Mouse (Mus musculus) lung, postnatal 0 days (tissue): Measurements from ENCODE around the gene Gna11. TPM values are rescaled to one million over a fixed set of nuclear protein-coding genes. Genes with fewer than 3 reads are reported as not detected.

Experiments
- ATAC-seq: fragments of 200-750 bp; cut with Nextera tagmentation; 2 replicates; pipeline ENCODE4 v1.8.0; 2017; ENCODE audit warnings: moderate library complexity
- DNase-seq: peaks from one replicate; pipeline ENCODE4 v3.0.0-alpha.2; 2016; ENCODE audit warnings: low spot score
- H3K27ac ChIP-seq: fragments of 300-500 bp; sonication (generic); 2 replicates; pipeline ENCODE4 v1.5.1; 2014; ENCODE audit warnings: antibody characterized with exemption, mild to moderate bottlenecking, low read length, mixed read lengths
- H3K27me3 ChIP-seq: fragments of 300-500 bp; sonication (generic); replicated peaks from 2 replicates; pipeline ENCODE4 v1.6.1; 2014; ENCODE audit warnings: low read length, mixed read lengths; ENCODE audit not compliant: insufficient read depth
- H3K36me3 ChIP-seq: fragments of 300-500 bp; sonication (generic); 2 replicates; pipeline ENCODE4 v1.6.1; 2014; ENCODE audit warnings: low read length, mixed read lengths; ENCODE audit not compliant: insufficient read depth
- H3K4me1 ChIP-seq: fragments of 300-500 bp; sonication (generic); 2 replicates; pipeline ENCODE4 v1.6.1; 2014; ENCODE audit warnings: antibody characterized with exemption, low read depth, low read length, mixed read lengths; ENCODE audit not compliant: insufficient read depth
- H3K4me2 ChIP-seq: fragments of 300-500 bp; sonication (generic); replicated peaks from 2 replicates; pipeline ENCODE4 v1.6.1; 2014; ENCODE audit warnings: low read depth, mild to moderate bottlenecking, low read length, moderate library complexity, mixed read lengths
- H3K4me3 ChIP-seq: fragments of 300-500 bp; sonication (generic); 2 replicates; pipeline ENCODE4 v1.5.1; 2014; ENCODE audit warnings: low read depth, low read length
- H3K9ac ChIP-seq: fragments of 300-500 bp; sonication (generic); replicated peaks from 2 replicates; pipeline ENCODE4 v1.6.1; 2014; ENCODE audit warnings: low read depth, mild to moderate bottlenecking
- H3K9me3 ChIP-seq: fragments of 300-500 bp; sonication (generic); 2 replicates; pipeline ENCODE4 v1.6.1; 2016; ENCODE audit warnings: low read length, mixed read lengths
- CTCF ChIP-seq: IDR thresholded peaks from 2 replicates; pipeline ENCODE4 v1.5.1; 2016; ENCODE audit warnings: antibody characterized with exemption, mild to moderate bottlenecking
- EP300 ChIP-seq: IDR thresholded peaks from 2 replicates; pipeline ENCODE4 v1.6.1; 2016; ENCODE audit warnings: antibody characterized with exemption, mild to moderate bottlenecking, control low read depth
- WGBS: fragments of 180-500 bp; shearing (Covaris S2); extraction: QIAGEN DNeasy Blood & Tissue Kit; methylation state at CpG from one replicate; pipeline ENCODE4 v1.1.7; 2014; 5-methylcytosine and 5-hydroxymethylcytosine counted together
- polyA plus RNA-seq: library from polyadenylated mRNA; unstranded; fragments of >200 nt; fragmentation: Nextera tagmentation; extraction: Ambion mirVana; gene quantifications from 2 replicates; pipeline ENCODE4 v1.2.1, GENCODE M21; 2015

Gene Gna11
- polyA plus RNA-seq, 1 experiment from 2014 or later = 62.5 TPM

DNA sequence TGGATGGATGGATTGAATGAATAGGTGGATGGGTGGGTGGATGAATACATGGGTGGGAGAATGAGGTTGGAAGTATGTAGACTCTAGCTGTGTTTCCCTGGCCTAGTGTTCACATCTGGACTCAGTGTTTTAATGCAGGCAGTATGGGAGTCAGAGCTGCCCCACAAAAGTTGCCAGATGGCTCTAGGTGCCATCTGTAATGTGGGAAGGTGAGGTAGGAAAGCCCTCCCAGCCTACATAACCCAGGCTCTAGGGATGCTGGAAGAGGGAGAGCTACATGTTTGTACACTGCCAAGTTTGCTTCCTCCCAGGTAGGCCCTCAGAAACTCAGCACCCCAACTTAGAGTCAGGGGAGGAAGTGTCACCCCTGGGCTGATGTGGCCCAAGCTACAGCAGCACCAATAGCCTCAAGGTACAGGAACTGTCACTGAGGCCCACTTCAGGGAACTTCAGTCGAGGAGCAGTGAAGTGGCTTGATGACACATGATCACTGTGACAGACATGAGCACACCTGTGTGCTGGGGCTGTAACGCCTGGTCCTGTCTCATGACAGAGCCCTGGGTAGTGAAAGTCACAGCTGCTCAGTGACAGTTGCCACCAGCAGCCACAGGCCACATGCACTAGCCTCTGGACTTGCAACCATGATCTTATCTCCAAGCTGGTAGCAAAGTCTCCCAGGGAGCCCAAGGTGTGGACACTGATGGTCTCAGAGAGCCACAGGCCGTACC is 6.5 kb downstream of the Gna11 start:
- TF ChIP-seq EP300 (no peak), CTCF (no peak)
- no peaks in the 10 kb centered on the region for H3K27me3 ChIP-seq
- H3K4me3 ChIP-seq = no peak overlapping the region
- no peak for DNase-seq
- H3K9me3 ChIP-seq = no peaks in the 10 kb centered on the region
- H3K4me1 ChIP-seq = peaks cover 14% of the 10 kb centered on the region; the same call in 1 of the 2 replicates
- no peak overlapping the region for H3K27ac ChIP-seq
- H3K36me3 ChIP-seq = no peaks in the 10 kb centered on the region
- H3K4me2 ChIP-seq = no peak overlapping the region
- no peak overlapping the region for H3K9ac ChIP-seq
- no peak for ATAC-seq
- 79% methylated on average over 3 of the region's 3 CpGs for WGBS

DNA sequence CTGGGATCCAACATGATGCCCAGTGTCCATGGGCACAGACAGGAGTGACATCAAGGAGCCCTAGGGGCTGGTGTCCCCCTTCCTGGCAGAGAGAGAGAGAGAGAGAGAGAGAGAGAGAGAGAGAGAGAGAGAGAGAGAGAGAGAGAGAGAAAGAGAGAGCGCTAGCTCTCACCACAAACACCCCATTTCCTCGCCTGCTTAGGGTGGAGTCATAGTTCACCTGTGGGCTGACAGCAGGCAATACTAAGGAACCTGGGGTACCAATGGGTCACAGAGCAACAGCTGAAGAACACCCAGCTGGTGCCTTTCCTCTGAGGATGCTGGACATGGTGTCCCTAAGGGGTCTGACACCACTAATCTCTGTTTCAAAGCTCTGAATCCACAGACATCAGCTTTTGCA is 7.6 kb downstream of the Gna11 start:
- DNase-seq = no peak
- TF ChIP-seq EP300 = no peak
- no peak for TF ChIP-seq CTCF
- no peaks in the 10 kb centered on the region for H3K9me3 ChIP-seq
- no peaks in the 10 kb centered on the region for H3K36me3 ChIP-seq
- peaks cover 3% of the 10 kb centered on the region; the same call in 1 of the 2 replicates for H3K4me1 ChIP-seq
- ATAC-seq = no peak
- H3K27me3 ChIP-seq = no peaks in the 10 kb centered on the region
- no peak overlapping the region for H3K9ac ChIP-seq
- no peak overlapping the region for H3K4me3 ChIP-seq
- H3K27ac ChIP-seq = no peak overlapping the region
- no peak overlapping the region for H3K4me2 ChIP-seq
- WGBS = 86% methylated on average over 2 of the region's 2 CpGs

DNA sequence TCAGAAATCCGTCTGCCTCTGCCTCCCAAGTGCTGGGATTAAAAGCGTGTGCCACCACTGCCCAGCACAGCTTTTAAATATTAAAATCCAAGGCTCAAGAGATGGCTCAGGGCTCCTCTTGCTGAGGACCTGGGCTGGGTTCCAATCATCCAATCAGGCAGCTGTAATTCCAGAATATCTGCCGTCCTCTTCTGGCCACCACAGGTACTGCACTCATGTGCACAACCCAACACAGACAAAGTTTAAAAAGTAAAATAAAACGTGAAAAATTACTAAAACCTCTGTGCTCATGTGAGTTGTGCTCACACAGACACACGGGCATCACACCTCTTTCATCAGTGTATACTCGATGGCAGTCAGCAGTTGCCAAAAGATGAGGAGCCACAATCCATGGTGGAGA is 8.3 kb downstream of the Gna11 start:
- TF ChIP-seq CTCF (peak; percentile 69), EP300 (no peak)
- DNase-seq = peak; percentile 38
- 75% methylated on average over 6 of the region's 6 CpGs for WGBS

DNA sequence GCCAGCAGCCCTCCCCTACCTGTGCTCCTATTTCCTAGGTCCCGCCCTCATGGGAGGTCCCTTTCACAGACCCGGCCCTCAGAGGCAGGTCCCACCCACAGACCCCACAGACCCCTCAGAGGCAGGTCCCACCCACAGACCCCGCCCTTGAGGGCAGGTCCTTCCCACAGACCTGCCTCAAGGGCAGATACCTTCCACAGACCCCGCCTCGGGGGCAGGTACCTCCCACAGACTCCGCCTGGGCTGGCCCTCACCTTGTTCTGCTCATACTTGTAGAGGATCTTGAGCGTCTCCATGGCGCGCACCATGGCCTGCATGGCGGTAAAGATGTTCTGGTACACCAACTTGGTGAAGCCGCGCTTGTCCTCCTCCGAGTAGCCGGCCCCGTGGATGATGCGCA is 10.2 kb downstream of the Gna11 start:
- H3K4me1 ChIP-seq = no peaks in the 10 kb centered on the region
- H3K4me3 ChIP-seq = no peak overlapping the region
- peaks cover 9% of the 10 kb centered on the region; the same call in 1 of the 2 replicates for H3K36me3 ChIP-seq
- peak; percentile 58 for ATAC-seq
- H3K9me3 ChIP-seq = no peaks in the 10 kb centered on the region
- H3K9ac ChIP-seq = no peak overlapping the region
- TF ChIP-seq EP300 = no peak
- no peak for TF ChIP-seq CTCF
- 54% methylated on average over 15 of the region's 16 CpGs for WGBS
- no peak overlapping the region for H3K4me2 ChIP-seq
- H3K27ac ChIP-seq = no peak overlapping the region
- no peaks in the 10 kb centered on the region for H3K27me3 ChIP-seq
- no peak for DNase-seq

More for the DNA sequence above, 8.3 kb downstream of the Gna11 start:
- Histone ChIP-seq H3K4me2 (no peak overlapping the region), H3K4me1 (no peaks in the 10 kb centered on the region), H3K9ac (no peak overlapping the region), H3K36me3 (no peaks in the 10 kb centered on the region), H3K4me3 (no peak overlapping the region), H3K27me3 (no peaks in the 10 kb centered on the region), H3K27ac (no peak overlapping the region), H3K9me3 (no peaks in the 10 kb centered on the region)
- no peak for ATAC-seq

DNA sequence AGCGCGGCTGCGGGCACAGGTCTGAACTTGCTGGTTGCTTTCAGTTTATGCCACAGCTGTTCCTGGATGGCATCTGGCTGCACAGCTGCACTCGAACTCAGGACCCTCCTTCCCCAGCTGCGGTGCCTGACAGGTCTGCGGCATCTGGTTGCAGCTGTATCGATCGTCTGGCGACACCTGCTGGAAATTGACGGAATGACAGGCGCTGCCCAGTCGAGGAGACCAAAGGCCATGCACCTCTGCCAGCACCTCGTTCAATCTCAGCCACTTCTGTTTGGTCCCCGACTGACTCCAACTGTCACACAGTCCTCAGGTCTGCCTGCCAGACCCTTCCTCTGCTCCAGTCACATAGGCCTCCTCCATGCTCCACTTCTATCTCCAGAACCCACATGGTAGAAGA is 18.2 kb downstream of the Gna11 start:
- no peak overlapping the region for H3K9ac ChIP-seq
- ATAC-seq (peak; percentile 29; the same call in 1 of the 2 replicates), DNase-seq (peak; percentile 63)
- TF ChIP-seq EP300 (no peak), CTCF (peak; percentile 98)
- no peak overlapping the region for H3K4me3 ChIP-seq
- peaks cover 20% of the 10 kb centered on the region for H3K36me3 ChIP-seq
- H3K9me3 ChIP-seq = no peaks in the 10 kb centered on the region
- H3K27ac ChIP-seq = no peak overlapping the region
- no peak overlapping the region for H3K4me2 ChIP-seq
- WGBS = 11% methylated on average over 14 of the region's 14 CpGs
- H3K4me1 ChIP-seq = peaks cover 6% of the 10 kb centered on the region; the same call in 1 of the 2 replicates
- H3K27me3 ChIP-seq = no peaks in the 10 kb centered on the region

DNA sequence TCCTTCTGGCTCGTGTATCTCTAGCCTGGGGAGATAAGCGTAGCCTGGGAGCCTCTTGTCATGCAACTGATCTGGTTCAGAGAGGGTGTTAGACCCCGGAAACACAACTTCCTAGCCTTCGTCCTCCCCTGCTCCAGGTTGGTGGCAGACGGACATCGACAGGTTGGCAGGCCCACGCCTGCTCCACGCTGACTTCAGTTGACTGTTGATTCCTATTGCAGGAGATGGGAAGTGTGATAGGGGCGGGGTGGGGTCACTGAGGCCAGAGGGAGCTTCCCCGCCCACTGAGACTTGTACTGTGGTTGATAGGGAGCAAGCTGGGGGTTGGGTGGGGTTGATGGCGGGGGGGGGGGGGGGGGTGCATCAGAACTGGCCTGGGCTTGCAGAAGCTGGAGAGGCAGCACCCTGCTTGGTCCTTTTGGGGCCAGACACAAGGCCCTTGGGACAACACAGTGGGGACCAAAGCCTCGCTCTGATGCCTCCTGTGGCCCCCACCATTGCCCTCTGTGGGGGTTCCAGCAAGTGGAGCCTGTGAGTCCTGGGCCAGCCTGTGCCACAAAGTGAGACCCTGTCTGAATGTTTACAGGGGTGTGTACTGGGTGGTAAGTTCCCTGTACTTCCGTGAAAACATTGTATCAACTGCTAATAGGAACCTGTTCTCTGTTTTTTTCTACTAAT is 19.8 kb downstream of the Gna11 start:
- TF ChIP-seq CTCF (no peak), EP300 (no peak)
- peak; percentile 55 for ATAC-seq
- no peak for DNase-seq
- H3K27ac ChIP-seq = no peak overlapping the region
- H3K4me2 ChIP-seq = no peak overlapping the region
- 44% methylated on average over 12 of the region's 13 CpGs for WGBS
- H3K4me1 ChIP-seq = peaks cover 6% of the 10 kb centered on the region; the same call in 1 of the 2 replicates
- H3K9ac ChIP-seq = no peak overlapping the region
- peaks cover 11% of the 10 kb centered on the region; the same call in 1 of the 2 replicates for H3K36me3 ChIP-seq
- no peaks in the 10 kb centered on the region for H3K27me3 ChIP-seq
- no peaks in the 10 kb centered on the region for H3K9me3 ChIP-seq
- no peak overlapping the region for H3K4me3 ChIP-seq
